Comparison of ENCODE assay signal across 9 mouse cellular contexts in genomic region chr15:100870775-100871106, GRCm38 (mm10). TPM values are rescaled to one million over a fixed set of nuclear protein-coding genes. Genes with fewer than 3 reads are reported as not detected.
A peak's percentile ranks its signal among the peaks of the same experiment; 100 is the strongest.
DNase-seq lines count a peak whose midpoint lies in the region; ATAC-seq and TF ChIP-seq lines count a peak whose summit lies in the region.
"Had no signal": no experiment of that assay in that cellular context is flagged by ENCODE, and none has a peak within 500 bp of the region (broad histone marks: within the 10 kb centered on the region; RNA-seq: fewer than 3 reads in every experiment).

No protein-coding gene starts in this region.

- H3K9me3 ChIP-seq in kidney, embryonic 15.5 days (replicated peaks) = no peaks in the 10 kb centered on the region
- no peaks in the 10 kb centered on the region for H3K9me3 ChIP-seq in embryonic facial prominence, embryonic 15.5 days (replicated peaks)
- H3K9me3 ChIP-seq in midbrain, embryonic 11.5 days (ENCODE audit: control insufficient read depth, low read length) = no peaks in the 10 kb centered on the region

- no peak for TF ChIP-seq CTCF in bone marrow macrophage, adult 2 months (IDR thresholded peaks at IDR 0.05; ENCODE audit: low read depth, low read length)

- H3K27me3 ChIP-seq in kidney, embryonic 15.5 days = peaks cover 66% of the 10 kb centered on the region
- H3K27me3 ChIP-seq in embryonic facial prominence, embryonic 15.5 days = peaks cover 41% of the 10 kb centered on the region
- peaks cover 13% of the 10 kb centered on the region for H3K27me3 ChIP-seq in midbrain, embryonic 11.5 days (ENCODE audit: control insufficient read depth, insufficient read depth, low read length)

- WGBS in kidney, embryonic 15.5 days = 3% methylated on average over 6 of the region's 69 CpGs
- 1% methylated on average over 30 of the region's 69 CpGs for WGBS in embryonic facial prominence, embryonic 15.5 days
- 0% methylated on average over 4 of the region's 69 CpGs for WGBS in midbrain, embryonic 11.5 days

- H3K27ac ChIP-seq in kidney, embryonic 15.5 days = peak overlapping the region; percentile 67
- no peak overlapping the region for H3K27ac ChIP-seq in bone marrow macrophage, adult 2 months (ENCODE audit: insufficient read depth, low read depth, low read length)
- no peak overlapping the region for H3K27ac ChIP-seq in embryonic facial prominence, embryonic 15.5 days (replicated peaks)
- peak overlapping the region; percentile 48; the same call in 1 of the 2 replicates for H3K27ac ChIP-seq in midbrain, embryonic 11.5 days (ENCODE audit: low read depth, low read length)
- H3K27ac ChIP-seq: macrophage had no signal

- no peak for TF ChIP-seq POLR2A in bone marrow macrophage, adult 2 months (IDR thresholded peaks at IDR 0.05; ENCODE audit: borderline replicate concordance, low read depth, low read length)

- peak overlapping the region; percentile 83 for H3K4me3 ChIP-seq in kidney, embryonic 15.5 days (replicated peaks)
- H3K4me3 ChIP-seq in bone marrow macrophage, adult 2 months (ENCODE audit: insufficient read depth, low read length) = peak overlapping the region; percentile 35
- H3K4me3 ChIP-seq in embryonic facial prominence, embryonic 15.5 days (replicated peaks) = peak overlapping the region; percentile 70
- H3K4me3 ChIP-seq in midbrain, embryonic 11.5 days (ENCODE audit: low read depth, low read length) = peak overlapping the region; percentile 89

- peaks cover 34% of the 10 kb centered on the region for H3K4me1 ChIP-seq in kidney, embryonic 15.5 days
- 0 out of 2 replicates have a peak, but pooled peaks cover 3% of the 10 kb centered on the region for H3K4me1 ChIP-seq in bone marrow macrophage, adult 2 months (ENCODE audit: control insufficient read depth, insufficient read depth, low read length)
- H3K4me1 ChIP-seq in embryonic facial prominence, embryonic 15.5 days = peaks cover 23% of the 10 kb centered on the region
- peaks cover 19% of the 10 kb centered on the region for H3K4me1 ChIP-seq in midbrain, embryonic 11.5 days (ENCODE audit: control insufficient read depth, insufficient read depth, low read length)

- no peak for DNase-seq in kidney, adult 9 months
- peak; percentile 72 for DNase-seq in kidney, postnatal 10 days
- peak; percentile 92 for DNase-seq in midbrain, embryonic 11.5 days (ENCODE audit: low spot score, missing footprints)
- DNase-seq in thymus, postnatal 25 days = peak; percentile 4
- DNase-seq in spleen, postnatal 10 days (ENCODE audit: low spot score in 2 of 2) = no peak

- ATAC-seq in kidney, embryonic 15.5 days (replicated peaks; ENCODE audit: low FRiP score) = peak; percentile 41; the same call in 1 of the 2 replicates
- peak; percentile 76 for ATAC-seq in embryonic facial prominence, embryonic 15.5 days (ENCODE audit: insufficient number of reproducible peaks, low FRiP score, low TSS enrichment, low read depth)
- ATAC-seq in midbrain, embryonic 11.5 days (ENCODE audit: low FRiP score) = peak; percentile 83

- H3K9ac ChIP-seq in kidney, embryonic 15.5 days = peak overlapping the region; percentile 62
- peak overlapping the region; percentile 54 for H3K9ac ChIP-seq in embryonic facial prominence, embryonic 15.5 days
- H3K9ac ChIP-seq in midbrain, embryonic 11.5 days (ENCODE audit: low read length) = peak overlapping the region; percentile 93

- H3K4me2 ChIP-seq in kidney, embryonic 15.5 days = peak overlapping the region; percentile 92
- H3K4me2 ChIP-seq in embryonic facial prominence, embryonic 15.5 days (replicated peaks) = peak overlapping the region; percentile 79
- H3K4me2 ChIP-seq in midbrain, embryonic 11.5 days = peak overlapping the region; percentile 92

- no peaks in the 10 kb centered on the region for H3K36me3 ChIP-seq in kidney, embryonic 15.5 days
- H3K36me3 ChIP-seq in embryonic facial prominence, embryonic 15.5 days = no peaks in the 10 kb centered on the region
- H3K36me3 ChIP-seq in midbrain, embryonic 11.5 days (ENCODE audit: control insufficient read depth, insufficient read depth, low read length) = no peaks in the 10 kb centered on the region

RNA-seq across cellular contexts. Expression of gene Scn8a, which starts 1.1 kb away (rescaled TPM):
- 11.9 and 13.3 TPM in 2 replicates for polyA plus RNA-seq in kidney, embryonic 15.5 days (2015; fragmentation: Nextera tagmentation; extraction: Ambion mirVana)
- polyA plus RNA-seq in bone marrow macrophage, adult 2 months (2012; ENCODE audit: insufficient read depth, insufficient read length, missing spikeins) = not detected in 2 replicates
- 4.3 and 5.5 TPM in 2 replicates for polyA plus RNA-seq in embryonic facial prominence, embryonic 15.5 days (2015; fragmentation: Nextera tagmentation; extraction: Ambion mirVana)
- polyA plus RNA-seq in midbrain, embryonic 11.5 days (2014; fragmentation: Nextera tagmentation; extraction: Ambion mirVana) = 11.6 and 14.9 TPM in 2 replicates
- polyA plus RNA-seq: macrophage had no signal

Comparison
In these comparisons a context has a peak if more than half of its experiments do, and no peak if none do; other contexts are left out.
1. DNase-seq: peak in kidney, postnatal 10 days (single experiment), midbrain, embryonic 11.5 days (single experiment) and thymus, postnatal 25 days (single experiment); none in kidney, adult 9 months (single experiment) and spleen, postnatal 10 days (0 of 2).
2. H3K27ac ChIP-seq: peak in kidney, embryonic 15.5 days (single experiment) and midbrain, embryonic 11.5 days (single experiment); none in bone marrow macrophage, adult 2 months (single experiment) and embryonic facial prominence, embryonic 15.5 days (single experiment).
3. H3K4me3 ChIP-seq: peak in every context shown above with its lines; median percentile 89 in midbrain, embryonic 11.5 days; 83 in kidney, embryonic 15.5 days; 70 in embryonic facial prominence, embryonic 15.5 days; 35 in bone marrow macrophage, adult 2 months.
4. Peak in every context shown above with its lines, with median percentiles within 50 percentile points of each other: ATAC-seq, H3K4me2 ChIP-seq and H3K9ac ChIP-seq.